Mouse (Mus musculus): ENCODE results near the gene Gabrb1. TPM values are rescaled to one million over a fixed set of nuclear protein-coding genes. Genes with fewer than 3 reads are reported as not detected.
"Not testable (repeated sequence)": the region's sequence is repeated elsewhere in the genome, so short reads cannot be mapped to it uniquely, and the experiment has no call there.

Gene Gabrb1
- total RNA-seq, 1 experiment from 2014 or later = not detected

- ATAC-seq (replicated peaks; ENCODE audit: insufficient number of reproducible peaks, low FRiP score, low TSS enrichment, poor library complexity, severe bottlenecking) = no peak
Measured at GRCm38 (mm10) chr5:71976133-71976532, 318.2 kb downstream of the Gabrb1 start.

- no peak for ATAC-seq (replicated peaks; ENCODE audit: insufficient number of reproducible peaks, low FRiP score, low TSS enrichment, poor library complexity, severe bottlenecking)
Measured at GRCm38 (mm10) chr5:71976571-71977061, 318.7 kb downstream of the Gabrb1 start.

- no peak for ATAC-seq (replicated peaks; ENCODE audit: insufficient number of reproducible peaks, low FRiP score, low TSS enrichment, poor library complexity, severe bottlenecking)
Measured at GRCm38 (mm10) chr5:71986561-71986960, 328.6 kb downstream of the Gabrb1 start.

- ATAC-seq (replicated peaks; ENCODE audit: insufficient number of reproducible peaks, low FRiP score, low TSS enrichment, poor library complexity, severe bottlenecking) = no peak
Measured at GRCm38 (mm10) chr5:71986983-71987398, 329.1 kb downstream of the Gabrb1 start.

GRCm38 (mm10) chr5:71999466-71999865, 341.6 kb downstream of the Gabrb1 start:
- ATAC-seq (replicated peaks; ENCODE audit: insufficient number of reproducible peaks, low FRiP score, low TSS enrichment, poor library complexity, severe bottlenecking) = no peak

GRCm38 (mm10) chr5:72003811-72004435, 346.0 kb downstream of the Gabrb1 start:
- no peak for ATAC-seq (replicated peaks; ENCODE audit: insufficient number of reproducible peaks, low FRiP score, low TSS enrichment, poor library complexity, severe bottlenecking)

GRCm38 (mm10) chr5:72036954-72037353, 379.0 kb downstream of the Gabrb1 start:
- ATAC-seq (replicated peaks; ENCODE audit: insufficient number of reproducible peaks, low FRiP score, low TSS enrichment, poor library complexity, severe bottlenecking) = no peak

GRCm38 (mm10) chr5:72043226-72044151, 385.6 kb downstream of the Gabrb1 start:
- ATAC-seq (replicated peaks; ENCODE audit: insufficient number of reproducible peaks, low FRiP score, low TSS enrichment, poor library complexity, severe bottlenecking) = no peak

GRCm38 (mm10) chr5:72046261-72046660, 388.3 kb downstream of the Gabrb1 start:
- ATAC-seq (replicated peaks; ENCODE audit: insufficient number of reproducible peaks, low FRiP score, low TSS enrichment, poor library complexity, severe bottlenecking) = no peak

GRCm38 (mm10) chr5:72064079-72064478, 406.2 kb downstream of the Gabrb1 start:
- ATAC-seq (replicated peaks; ENCODE audit: insufficient number of reproducible peaks, low FRiP score, low TSS enrichment, poor library complexity, severe bottlenecking) = no peak

- ATAC-seq (replicated peaks; ENCODE audit: insufficient number of reproducible peaks, low FRiP score, low TSS enrichment, poor library complexity, severe bottlenecking) = no peak
Measured at GRCm38 (mm10) chr5:72068826-72069225, 410.9 kb downstream of the Gabrb1 start.

- ATAC-seq (replicated peaks; ENCODE audit: insufficient number of reproducible peaks, low FRiP score, low TSS enrichment, poor library complexity, severe bottlenecking) = not testable (repeated sequence)
Measured at GRCm38 (mm10) chr5:72069398-72069797, 411.5 kb downstream of the Gabrb1 start.

- ATAC-seq (replicated peaks; ENCODE audit: insufficient number of reproducible peaks, low FRiP score, low TSS enrichment, poor library complexity, severe bottlenecking) = no peak
Measured at GRCm38 (mm10) chr5:72076781-72077180, 418.9 kb downstream of the Gabrb1 start.

- ATAC-seq (replicated peaks; ENCODE audit: insufficient number of reproducible peaks, low FRiP score, low TSS enrichment, poor library complexity, severe bottlenecking) = peak; percentile 40; the same call in 1 of the 2 replicates
Measured at GRCm38 (mm10) chr5:72086518-72086917, 428.6 kb downstream of the Gabrb1 start.

GRCm38 (mm10) chr5:72094582-72094981, 436.7 kb downstream of the Gabrb1 start:
- ATAC-seq (replicated peaks; ENCODE audit: insufficient number of reproducible peaks, low FRiP score, low TSS enrichment, poor library complexity, severe bottlenecking) = no peak

GRCm38 (mm10) chr5:72095015-72095414, 437.1 kb downstream of the Gabrb1 start:
- ATAC-seq (replicated peaks; ENCODE audit: insufficient number of reproducible peaks, low FRiP score, low TSS enrichment, poor library complexity, severe bottlenecking) = no peak

GRCm38 (mm10) chr5:72104274-72104921, 446.5 kb downstream of the Gabrb1 start:
- no peak for ATAC-seq (replicated peaks; ENCODE audit: insufficient number of reproducible peaks, low FRiP score, low TSS enrichment, poor library complexity, severe bottlenecking)

GRCm38 (mm10) chr5:72122414-72123037, 464.6 kb downstream of the Gabrb1 start:
- ATAC-seq (replicated peaks; ENCODE audit: insufficient number of reproducible peaks, low FRiP score, low TSS enrichment, poor library complexity, severe bottlenecking) = no peak

- ATAC-seq (replicated peaks; ENCODE audit: insufficient number of reproducible peaks, low FRiP score, low TSS enrichment, poor library complexity, severe bottlenecking) = no peak
Measured at GRCm38 (mm10) chr5:72126681-72127080, 468.8 kb downstream of the Gabrb1 start.

Data from monocyte, adult 5-6 weeks (primary cell).